Mouse (Mus musculus) fibroblast of lung, adult 2 months (primary cell): ENCODE data around the gene Atg7.

ENCODE experiments used
- DNase-seq: peaks from one replicate; pipeline ENCODE4 v3.0.0-alpha.2; 2011; ENCODE audit warnings: low read depth

Atg7 gene

DNA sequence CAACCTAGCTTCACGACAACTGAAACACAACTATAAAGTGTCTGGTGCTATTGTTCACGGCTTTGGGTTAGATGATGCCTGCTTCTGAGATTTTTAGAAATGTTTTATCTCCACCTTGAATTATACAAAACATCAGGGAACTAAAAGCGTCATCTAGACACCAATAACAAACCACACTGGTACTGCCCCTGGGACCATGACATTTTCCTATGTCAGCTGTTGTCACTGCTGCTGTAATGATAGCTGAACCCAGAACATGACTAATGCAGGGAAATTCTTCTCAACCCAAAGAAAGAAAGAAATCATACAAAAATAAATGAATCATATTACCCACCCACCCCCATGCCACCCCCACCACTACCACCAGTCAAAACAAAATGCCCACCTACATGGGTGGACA, 261.9 kb downstream of the Atg7 start:
- DNase-seq, result no peak

DNA sequence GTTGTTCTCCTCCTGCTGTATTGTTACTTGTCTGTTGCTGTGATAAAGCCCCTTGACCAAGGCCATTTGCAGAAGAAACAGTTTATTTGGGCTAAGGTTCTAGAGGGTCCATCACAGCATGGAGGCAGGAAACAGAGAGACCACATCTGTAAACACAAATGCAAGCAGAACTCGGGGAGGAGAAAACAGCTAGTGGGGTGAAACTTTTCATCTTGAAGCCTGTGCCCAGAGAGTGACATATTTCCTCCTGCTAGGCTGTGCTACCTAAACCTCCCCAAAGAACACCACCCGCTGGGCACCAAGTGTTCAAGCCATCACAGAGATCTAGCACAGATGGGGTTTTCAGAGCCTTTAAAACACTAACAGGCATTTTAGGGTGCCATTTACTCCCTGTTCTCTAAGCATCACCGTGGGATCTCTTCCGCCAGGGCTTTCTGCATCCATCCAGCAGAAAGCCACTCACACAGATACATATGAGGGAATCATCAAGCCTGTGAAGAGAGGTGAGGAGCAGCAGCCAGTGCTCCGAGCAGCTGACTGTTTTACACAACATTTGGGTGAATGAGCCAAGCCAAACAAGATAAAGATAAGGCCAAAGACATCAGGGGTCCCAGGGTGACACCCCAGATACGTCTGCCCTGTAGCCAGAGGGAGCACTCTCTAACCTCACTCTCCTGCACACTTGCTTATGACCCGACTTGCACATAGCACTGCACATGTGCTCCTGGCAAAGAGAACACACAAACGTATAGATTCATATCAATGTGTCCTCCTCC, 262.5 kb downstream of the Atg7 start:
- DNase-seq, result no peak

DNA sequence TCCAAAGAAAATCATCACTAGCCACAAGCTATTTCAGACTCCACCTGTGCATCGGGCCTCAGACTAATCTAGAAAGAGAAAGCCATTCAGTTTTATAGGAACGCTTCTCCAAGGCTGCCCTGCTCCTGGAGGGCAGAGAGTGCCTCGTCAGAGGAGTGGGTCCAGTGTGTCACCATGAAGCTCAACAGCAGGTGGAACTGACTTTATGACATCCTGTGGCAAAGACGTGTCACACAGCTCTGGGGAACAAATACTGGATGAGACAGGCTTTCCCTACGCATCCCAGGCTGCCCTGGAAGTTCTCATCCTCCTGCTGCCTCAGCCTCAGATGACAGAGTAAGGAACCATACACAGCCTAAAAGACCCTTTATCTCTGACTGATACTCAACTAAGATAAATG, 263.3 kb downstream of the Atg7 start:
- no peak for DNase-seq

DNA sequence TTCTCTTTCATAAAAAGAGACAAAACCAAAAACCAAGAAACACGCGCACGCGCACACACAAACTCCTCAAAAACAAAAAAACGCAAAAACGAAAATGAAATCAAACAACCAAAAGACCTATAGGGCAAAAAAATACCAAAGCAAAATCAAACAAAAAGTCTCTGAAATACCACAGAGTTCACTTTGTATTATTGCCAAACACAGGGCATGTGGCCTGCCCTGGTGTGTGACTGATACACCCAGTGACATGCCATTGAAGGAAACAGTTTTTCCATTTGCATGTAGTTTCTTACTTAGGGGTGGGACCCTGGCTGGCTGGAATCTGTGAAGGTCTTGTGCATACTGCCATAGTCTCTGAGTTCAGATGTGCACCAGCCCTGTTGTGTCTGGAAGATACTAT, 264.6 kb downstream of the Atg7 start:
- DNase-seq, result no peak

DNA sequence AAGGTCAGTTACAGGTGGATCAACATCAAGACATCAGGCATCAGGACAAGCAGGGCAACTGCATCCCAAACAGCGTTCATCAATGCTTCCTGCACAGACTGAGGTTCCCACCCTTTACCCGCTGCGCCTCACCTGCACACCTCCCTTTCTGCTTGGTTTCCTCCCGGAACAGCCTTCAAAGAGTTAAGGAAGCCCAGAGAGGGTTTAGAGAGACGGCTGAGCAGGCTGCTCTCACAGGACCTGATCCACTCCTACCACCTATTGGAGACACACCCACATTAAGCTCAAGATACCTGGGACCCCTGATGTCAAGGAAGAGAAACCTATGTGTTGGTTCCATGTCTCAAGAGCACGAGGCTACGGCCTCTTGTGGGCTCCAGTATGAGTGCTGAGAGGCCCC, 266.9 kb downstream of the Atg7 start:
- DNase-seq, result no peak
